ENCODE assay signal across 11 mouse cellular contexts in the genomic region with DNA sequence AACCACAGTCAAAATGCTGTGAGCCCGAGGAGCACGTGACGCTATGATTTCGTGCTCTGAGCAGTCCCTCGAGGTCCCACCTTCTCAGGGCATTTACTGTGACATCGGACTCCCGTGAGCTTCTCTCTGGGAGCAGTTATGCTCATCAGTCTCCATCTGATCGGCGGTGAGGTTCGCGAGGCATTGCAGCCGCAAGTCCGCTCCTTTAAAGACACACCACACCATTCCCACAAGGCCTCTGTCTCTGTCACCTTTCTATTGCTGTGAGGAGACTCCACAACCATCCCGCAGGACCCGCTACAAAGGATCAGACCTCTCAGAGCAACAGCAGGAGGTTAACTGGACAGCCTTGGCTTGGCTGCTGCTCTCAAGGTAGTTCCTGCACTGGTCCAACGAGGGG. TPM values are rescaled to one million over a fixed set of nuclear protein-coding genes. Genes with fewer than 3 reads are reported as not detected.
DNase-seq lines count a peak whose midpoint lies in the region; ATAC-seq and TF ChIP-seq lines count a peak whose summit lies in the region.
"Had no signal": no experiment of that assay in that cellular context is flagged by ENCODE, and none has a peak within 500 bp of the region (broad histone marks: within the 10 kb centered on the region; RNA-seq: fewer than 3 reads in every experiment).

No protein-coding gene starts in this region.

- no peak overlapping the region for H3K4me3 ChIP-seq in kidney, postnatal 0 days (replicated peaks; ENCODE audit: low read depth, low read length)
- peak overlapping the region; percentile 27 for H3K4me3 ChIP-seq in embryonic facial prominence, embryonic 10.5 days
- H3K4me3 ChIP-seq in forebrain, postnatal 0 days (ENCODE audit: low read depth, low read length), result peak overlapping the region; percentile 16; the same call in 1 of the 2 replicates
- H3K4me3 ChIP-seq in midbrain, embryonic 14.5 days (replicated peaks; ENCODE audit: low read depth, low read length), result peak overlapping the region; percentile 17

- 9% methylated on average over 16 of the region's 16 CpGs for WGBS in kidney, postnatal 0 days
- WGBS in embryonic facial prominence, embryonic 10.5 days, result 17% methylated on average over 16 of the region's 16 CpGs
- 13% methylated on average over 16 of the region's 16 CpGs for WGBS in forebrain, postnatal 0 days
- WGBS in midbrain, embryonic 14.5 days, result 4% methylated on average over 16 of the region's 16 CpGs

- no peaks in the 10 kb centered on the region for H3K9me3 ChIP-seq in kidney, postnatal 0 days (replicated peaks; ENCODE audit: low read length)
- no peaks in the 10 kb centered on the region for H3K9me3 ChIP-seq in embryonic facial prominence, embryonic 10.5 days
- H3K9me3 ChIP-seq in forebrain, postnatal 0 days (ENCODE audit: low read length), result no peaks in the 10 kb centered on the region
- no peaks in the 10 kb centered on the region for H3K9me3 ChIP-seq in midbrain, embryonic 14.5 days (ENCODE audit: control insufficient read depth, low read length)

- no peak for ATAC-seq in kidney, postnatal 0 days (replicated peaks; ENCODE audit: low FRiP score, low read depth)
- 0 out of 2 replicates have a peak, but pooled peaks have one; percentile 2 for ATAC-seq in forebrain, postnatal 0 days
- no peak; the same call in 1 of the 2 replicates for ATAC-seq in midbrain, embryonic 14.5 days (ENCODE audit: low FRiP score, low TSS enrichment)
- ATAC-seq: Patski had no signal

- TF ChIP-seq CTCF in kidney, postnatal 0 days (IDR thresholded peaks at IDR 0.05; ENCODE audit: low read depth), result no peak
- TF ChIP-seq CTCF in forebrain, postnatal 0 days (IDR thresholded peaks at IDR 0.05; ENCODE audit: low read depth), result no peak

- no peak for DNase-seq in kidney, postnatal 0 days (ENCODE audit: low spot score)
- DNase-seq in kidney, adult 9 months, result no peak
- DNase-seq in embryonic facial prominence, embryonic 10.5 days (ENCODE audit: low spot score), result peak; percentile 21
- peak; percentile 55 for DNase-seq in forebrain, postnatal 0 days
- peak; percentile 55 for DNase-seq in midbrain, embryonic 14.5 days
- no peak for DNase-seq in spleen, postnatal 14 days (ENCODE audit: low spot score in 2 of 2)
- no peak for DNase-seq in urinary bladder, postnatal 10 days (ENCODE audit: low spot score)
- no peak for DNase-seq in gastrocnemius, postnatal 4 days (ENCODE audit: low spot score in 2 of 2)
- DNase-seq: thymus, adult 18-20 months had no signal

- H3K27ac ChIP-seq in kidney, postnatal 0 days, result no peak overlapping the region
- 0 out of 2 replicates have a peak overlapping the region, but pooled peaks have one; percentile 10 for H3K27ac ChIP-seq in embryonic facial prominence, embryonic 10.5 days (replicated peaks)
- no peak overlapping the region for H3K27ac ChIP-seq in forebrain, postnatal 0 days (ENCODE audit: low read depth, low read length)
- H3K27ac ChIP-seq in midbrain, embryonic 14.5 days (replicated peaks; ENCODE audit: low read depth, low read length), result peak overlapping the region; percentile 72
- H3K27ac ChIP-seq: macrophage had no signal

- H3K4me1 ChIP-seq in kidney, postnatal 0 days (replicated peaks; ENCODE audit: insufficient read depth, low read length), result 0 out of 2 replicates have a peak, but pooled peaks cover 3% of the 10 kb centered on the region
- peaks cover 38% of the 10 kb centered on the region for H3K4me1 ChIP-seq in embryonic facial prominence, embryonic 10.5 days
- peaks cover 22% of the 10 kb centered on the region for H3K4me1 ChIP-seq in forebrain, postnatal 0 days (ENCODE audit: insufficient read depth)
- H3K4me1 ChIP-seq in midbrain, embryonic 14.5 days (ENCODE audit: control insufficient read depth, insufficient read depth, low read length), result peaks cover 37% of the 10 kb centered on the region

- no peak overlapping the region for H3K9ac ChIP-seq in kidney, postnatal 0 days (ENCODE audit: low read depth, low read length)
- H3K9ac ChIP-seq in forebrain, postnatal 0 days, result no peak overlapping the region
- H3K9ac ChIP-seq in midbrain, embryonic 14.5 days (replicated peaks; ENCODE audit: low read length), result peak overlapping the region; percentile 39; the same call in 1 of the 2 replicates

- H3K27me3 ChIP-seq in kidney, postnatal 0 days (ENCODE audit: insufficient read depth, low read length), result 0 out of 2 replicates have a peak, but pooled peaks cover 8% of the 10 kb centered on the region
- peaks cover 68% of the 10 kb centered on the region for H3K27me3 ChIP-seq in embryonic facial prominence, embryonic 10.5 days (replicated peaks; ENCODE audit: low read depth, poor library complexity, severe bottlenecking)
- peaks cover 8% of the 10 kb centered on the region; the same call in 1 of the 2 replicates for H3K27me3 ChIP-seq in forebrain, postnatal 0 days (ENCODE audit: insufficient read depth, low read length)
- H3K27me3 ChIP-seq in midbrain, embryonic 14.5 days (ENCODE audit: control insufficient read depth, insufficient read depth, low read length), result no peaks in the 10 kb centered on the region

- no peaks in the 10 kb centered on the region for H3K36me3 ChIP-seq in kidney, postnatal 0 days (ENCODE audit: insufficient read depth, low read length)
- H3K36me3 ChIP-seq in embryonic facial prominence, embryonic 10.5 days (replicated peaks), result no peaks in the 10 kb centered on the region
- no peaks in the 10 kb centered on the region for H3K36me3 ChIP-seq in forebrain, postnatal 0 days (ENCODE audit: insufficient read depth)
- no peaks in the 10 kb centered on the region for H3K36me3 ChIP-seq in midbrain, embryonic 14.5 days (ENCODE audit: control insufficient read depth, insufficient read depth, low read length)

- peak overlapping the region; percentile 2; the same call in 1 of the 2 replicates for H3K4me2 ChIP-seq in kidney, postnatal 0 days (ENCODE audit: low read length)
- peak overlapping the region; percentile 31 for H3K4me2 ChIP-seq in forebrain, postnatal 0 days (ENCODE audit: low read depth)
- peak overlapping the region; percentile 56 for H3K4me2 ChIP-seq in midbrain, embryonic 14.5 days (ENCODE audit: low read length)

RNA-seq across cellular contexts. Expression of a gene that starts 28.6 kb away (rescaled TPM):
- 1.7 and 2.0 TPM in 2 replicates for polyA plus RNA-seq in kidney, postnatal 0 days (2015; fragmentation: Nextera tagmentation; extraction: Ambion mirVana)
- polyA plus RNA-seq in embryonic facial prominence, embryonic 10.5 days (2016; fragmentation: Nextera tagmentation; extraction: Ambion mirVana), result 4.2 and 5.4 TPM in 2 replicates
- total RNA-seq in forebrain, postnatal 0 days (2014; rRNA removed), result 24.4 and 25.1 TPM in 2 replicates
- 8.1 and 10.2 TPM in 2 replicates for polyA plus RNA-seq in forebrain, postnatal 0 days (2015; fragmentation: Nextera tagmentation; extraction: Ambion mirVana)
- polyA plus RNA-seq in midbrain, embryonic 14.5 days (2014; fragmentation: Nextera tagmentation; extraction: Ambion mirVana), result 10.7 and 12.0 TPM in 2 replicates
- total RNA-seq in gastrocnemius, postnatal 4 days (2021), result 1 to 10 TPM; 1.2 to 1.4 TPM
- polyA plus RNA-seq: macrophage had no signal

Comparison
In these comparisons a context has a peak if more than half of its experiments do, and no peak if none do; other contexts are left out.
1. DNase-seq: peak in embryonic facial prominence, embryonic 10.5 days (single experiment), forebrain, postnatal 0 days (single experiment) and midbrain, embryonic 14.5 days (single experiment); none in kidney, postnatal 0 days (single experiment), kidney, adult 9 months (single experiment), spleen, postnatal 14 days (0 of 2), urinary bladder, postnatal 10 days (single experiment) and gastrocnemius, postnatal 4 days (0 of 2).
2. H3K27ac ChIP-seq: peak in embryonic facial prominence, embryonic 10.5 days (single experiment) and midbrain, embryonic 14.5 days (single experiment); none in kidney, postnatal 0 days (single experiment) and forebrain, postnatal 0 days (single experiment).
3. H3K4me2 ChIP-seq: peak in every context shown above with its lines; median percentile 56 in midbrain, embryonic 14.5 days; 31 in forebrain, postnatal 0 days; 2 in kidney, postnatal 0 days.